Mouse (Mus musculus): ENCODE results near the gene Gpatch4.

DNA sequence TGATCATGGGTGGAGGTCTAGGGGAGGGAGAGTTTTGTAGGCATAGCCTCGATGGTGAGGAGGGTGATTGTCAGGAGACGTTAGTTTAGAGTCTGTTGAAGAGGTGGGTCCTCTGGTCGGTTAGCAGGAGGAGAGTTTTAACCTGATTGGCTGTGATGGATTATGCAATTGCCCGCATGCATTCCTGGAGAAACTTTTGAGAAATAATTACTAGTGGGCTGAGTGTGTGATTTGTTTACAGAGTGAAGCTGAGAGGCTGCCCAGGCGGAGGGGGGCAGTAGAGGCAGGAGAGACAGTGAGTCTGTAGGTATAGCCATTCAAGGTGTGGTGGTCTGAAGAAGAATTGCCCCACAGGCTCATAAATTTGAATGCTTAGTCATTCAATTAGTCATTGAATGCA, 9.4 kb upstream of the Gpatch4 start:
- TF ChIP-seq GATA1 (IDR thresholded peaks at IDR 0.05; ENCODE audit: low read length): no peak
- no peak for TF ChIP-seq TAL1 (IDR thresholded peaks at IDR 0.05; ENCODE audit: low read length)
